Mouse (Mus musculus) right cerebral cortex, postnatal 36 days (tissue): ENCODE measurements around the gene Palld.

Experiments
- DNase-seq, 2 experiments: peaks; one replicate each; pipeline ENCODE4 v3.0.0; 2022; ENCODE audit warnings: low spot score in 2 of 2, mixed read lengths in 1 of 2

Gene Palld

GRCm38 (mm10) chr8:61515110-61515930 is 387.2 kb downstream of the Palld start:
- no peak for DNase-seq

- DNase-seq: no peak
Measured at GRCm38 (mm10) chr8:61502277-61502676, 400.2 kb downstream of the Palld start.

GRCm38 (mm10) chr8:61500914-61501313 is 401.6 kb downstream of the Palld start:
- DNase-seq: no peak

- no peak for DNase-seq
Measured at GRCm38 (mm10) chr8:61499035-61499434, 403.5 kb downstream of the Palld start.

GRCm38 (mm10) chr8:61497110-61497509 is 405.4 kb downstream of the Palld start:
- DNase-seq: no peak

GRCm38 (mm10) chr8:61488631-61489030 is 413.9 kb downstream of the Palld start:
- DNase-seq: no peak

GRCm38 (mm10) chr8:61487597-61488156 is 414.8 kb downstream of the Palld start, which contains the start of gene Cbr4:
TSS of gene Cbr4 (plus strand) at chr8:61487734.
- peak; percentile 85 to 92 for DNase-seq

GRCm38 (mm10) chr8:61486923-61487529 is 415.5 kb downstream of the Palld start:
- no peak for DNase-seq

GRCm38 (mm10) chr8:61480260-61480967 is 422.1 kb downstream of the Palld start:
- no peak for DNase-seq

GRCm38 (mm10) chr8:61479506-61480214 is 422.8 kb downstream of the Palld start:
- DNase-seq: peak; percentile 35 to 42

GRCm38 (mm10) chr8:61478793-61479192 is 423.7 kb downstream of the Palld start:
- no peak for DNase-seq

- DNase-seq: no peak
Measured at GRCm38 (mm10) chr8:61478150-61478549, 424.3 kb downstream of the Palld start.

- no peak for DNase-seq
Measured at GRCm38 (mm10) chr8:61476160-61476559, 426.3 kb downstream of the Palld start.

- no peak for DNase-seq
Measured at GRCm38 (mm10) chr8:61475251-61475673, 427.2 kb downstream of the Palld start.

- DNase-seq: no peak
Measured at GRCm38 (mm10) chr8:61470213-61470612, 432.3 kb downstream of the Palld start.

GRCm38 (mm10) chr8:61467553-61467815 is 435.0 kb downstream of the Palld start:
- no peak for DNase-seq

- no peak for DNase-seq
Measured at GRCm38 (mm10) chr8:61466696-61467552, 435.6 kb downstream of the Palld start.

GRCm38 (mm10) chr8:61464393-61464792 is 438.1 kb downstream of the Palld start:
- no peak for DNase-seq

GRCm38 (mm10) chr8:61462221-61462620 is 440.3 kb downstream of the Palld start:
- DNase-seq: no peak
